Mouse (Mus musculus) v-Abl transformed pro-B cells (cell line): ENCODE data around the gene Tshb.

Source experiments
- in situ Hi-C, 2 experiments: fragments of 400-800 bp; cut with MboI; formaldehyde crosslinking; loops; one replicate each; pipeline ENCODE4 v1.15.1; 2025; ENCODE audit not compliant: unreplicated experiment in 2 of 2

The Tshb gene

GRCm38 (mm10) chr3:102782618-102783017 is at the start of gene Tshb:
Tshb (minus strand) TSS chr3:102782718.
- in situ Hi-C loops = no loop called here

- in situ Hi-C loops = loop anchor here (5.0 to 10.0 kb wide), 3 partner anchors 87 to 1312 kb away; no protein-coding TSS in a partner anchor
Measured at GRCm38 (mm10) chr3:102803937-102804336, 21.4 kb upstream of the Tshb start.

DNA sequence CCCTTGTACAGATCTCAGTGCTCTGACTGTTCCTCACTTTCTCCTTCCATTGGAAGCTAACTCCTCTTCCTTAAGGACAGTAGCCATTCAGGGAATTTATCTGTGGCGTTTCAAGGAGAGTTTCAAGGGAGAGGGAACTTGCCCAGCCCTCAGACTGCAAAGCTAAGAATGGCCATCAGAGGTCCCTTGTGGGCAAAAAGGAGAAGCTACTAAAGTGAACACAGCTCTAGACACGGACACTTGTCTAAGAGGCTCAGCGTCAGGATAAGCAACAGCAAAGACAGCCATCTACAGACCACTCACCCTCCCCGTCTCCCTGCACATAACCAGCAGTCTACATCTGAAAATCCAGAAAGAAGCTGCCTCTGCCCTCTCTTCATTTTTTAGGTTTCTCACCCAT is 4.9 kb upstream of the Tshb start:
- in situ Hi-C loops = no loop called here

GRCm38 (mm10) chr3:102773018-102773417 is 9.5 kb downstream of the Tshb start:
- in situ Hi-C loops = no loop called here

DNA sequence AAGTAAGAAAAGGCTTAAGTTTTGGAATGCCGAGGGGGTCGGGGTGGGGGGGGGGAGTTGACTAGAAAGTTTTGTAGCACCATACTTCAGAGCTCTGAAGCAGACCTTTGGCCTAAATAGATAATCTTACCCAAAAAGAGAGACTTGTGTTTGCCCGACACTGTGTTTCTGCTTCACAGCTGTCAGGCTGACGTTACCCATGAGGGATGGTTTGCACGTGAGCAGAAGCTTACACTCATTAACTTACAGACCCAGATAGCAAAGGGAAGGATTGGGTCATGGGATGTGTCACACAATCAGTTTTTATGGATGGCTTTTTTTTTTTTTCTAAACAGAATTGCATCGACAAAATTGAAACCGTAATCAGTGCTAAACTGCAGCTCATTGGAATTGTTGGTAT is 17.7 kb downstream of the Tshb start:
- in situ Hi-C loops = no loop called here

DNA sequence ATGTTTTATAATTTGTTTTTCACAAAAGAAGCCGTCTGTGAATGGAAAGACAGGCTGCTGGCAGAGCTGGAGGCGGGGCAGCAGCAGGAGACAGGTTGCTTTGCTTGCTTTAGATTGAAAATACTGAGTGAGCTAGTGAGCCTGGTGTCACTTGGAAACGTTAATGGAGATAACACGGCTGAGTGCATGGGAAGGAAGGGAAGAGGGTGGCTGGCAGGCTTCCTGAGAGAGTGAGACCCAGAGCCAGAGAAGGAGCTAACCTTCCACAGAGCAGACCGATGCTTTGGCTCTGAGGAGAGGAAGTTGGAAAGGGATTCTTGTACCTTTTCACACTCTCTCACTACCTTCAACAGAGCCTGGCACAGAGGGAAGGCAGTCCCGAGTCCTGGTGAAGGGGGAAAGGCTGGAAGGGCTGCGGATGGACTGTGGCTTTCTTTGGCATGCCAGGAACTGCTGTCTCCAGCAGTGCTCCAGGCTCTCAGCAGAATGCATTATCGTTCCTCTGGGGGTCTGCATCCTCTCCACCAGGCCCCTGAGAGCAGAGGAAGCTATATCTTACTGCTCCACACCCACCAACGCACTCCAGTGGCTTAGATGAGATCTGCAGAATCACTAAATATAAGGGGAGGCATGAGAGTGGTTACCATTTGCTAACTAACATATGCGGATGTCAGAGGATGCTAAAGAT is 18.7 kb downstream of the Tshb start:
- in situ Hi-C loops = no loop called here

GRCm38 (mm10) chr3:102762388-102762787 is 20.1 kb downstream of the Tshb start:
- in situ Hi-C loops = no loop called here

DNA sequence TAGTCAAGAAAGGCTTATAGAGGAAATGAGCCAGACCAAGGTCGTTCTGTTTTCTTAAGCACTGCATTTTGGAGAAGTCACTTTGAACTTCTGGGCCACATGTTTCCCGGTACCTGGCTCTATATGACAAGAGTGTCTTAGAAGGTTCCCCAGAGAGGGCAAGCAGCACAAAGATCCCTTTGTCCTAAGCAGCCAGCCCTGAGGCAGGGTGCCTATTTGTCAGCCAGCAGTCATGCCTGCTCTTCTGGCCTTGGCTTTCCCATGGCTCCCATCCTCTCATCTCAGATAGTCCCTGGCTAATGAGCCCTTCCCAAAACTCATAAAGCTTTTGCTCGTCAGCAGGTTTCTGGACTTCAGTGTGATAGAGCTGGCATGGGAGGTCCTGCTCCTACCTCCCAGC is 22.3 kb downstream of the Tshb start:
- in situ Hi-C loops = no loop called here

GRCm38 (mm10) chr3:102757019-102757418 is 25.5 kb downstream of the Tshb start:
- in situ Hi-C loops = no loop called here

DNA sequence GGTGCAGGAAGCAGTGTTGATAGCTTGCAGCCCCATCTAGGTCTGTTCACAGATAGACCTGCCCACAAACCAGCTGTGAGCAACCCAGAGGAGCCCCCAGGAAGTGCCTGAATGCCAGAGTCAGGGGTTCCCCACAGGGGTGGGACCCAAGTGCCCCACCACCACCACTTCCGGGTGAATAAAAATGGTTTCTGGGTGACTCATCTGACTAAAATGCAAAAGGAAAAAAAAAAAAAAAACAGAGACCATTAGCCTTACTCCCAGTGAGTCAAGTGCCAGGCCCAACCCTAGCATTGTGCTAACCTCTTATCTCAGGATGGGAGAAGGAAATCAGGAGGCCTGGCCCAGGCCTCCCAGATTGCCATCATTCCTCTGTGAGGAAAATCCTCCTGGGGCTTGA is 26.7 kb downstream of the Tshb start:
- in situ Hi-C loops = no loop called here

- in situ Hi-C loops = no loop called here
Measured at GRCm38 (mm10) chr3:102752457-102752856, 30.1 kb downstream of the Tshb start.

DNA sequence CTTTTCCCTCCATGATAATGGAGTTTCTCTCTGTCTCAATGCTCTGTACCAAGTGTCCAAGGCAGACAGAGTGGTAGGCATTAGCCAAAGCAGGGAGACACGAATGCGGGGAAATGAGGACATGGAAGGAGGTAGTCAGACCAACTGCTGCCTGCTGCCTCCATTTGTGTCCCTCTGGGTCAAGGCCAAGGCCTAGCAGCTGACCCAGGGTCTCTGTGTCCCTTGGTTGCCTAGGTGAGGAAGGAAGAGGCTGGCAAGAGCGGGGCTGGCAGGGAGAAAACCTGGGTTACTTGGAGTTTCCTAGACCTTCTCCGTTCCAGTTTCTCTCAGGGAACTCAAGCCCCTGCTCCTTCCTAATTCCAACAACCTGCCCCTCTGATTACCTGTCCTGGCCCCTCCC is 30.5 kb downstream of the Tshb start:
- in situ Hi-C loops = no loop called here

- in situ Hi-C loops = no loop called here
Measured at GRCm38 (mm10) chr3:102751536-102751935, 31.0 kb downstream of the Tshb start.

- in situ Hi-C loops = no loop called here
Measured at GRCm38 (mm10) chr3:102751136-102751535, 31.4 kb downstream of the Tshb start.

DNA sequence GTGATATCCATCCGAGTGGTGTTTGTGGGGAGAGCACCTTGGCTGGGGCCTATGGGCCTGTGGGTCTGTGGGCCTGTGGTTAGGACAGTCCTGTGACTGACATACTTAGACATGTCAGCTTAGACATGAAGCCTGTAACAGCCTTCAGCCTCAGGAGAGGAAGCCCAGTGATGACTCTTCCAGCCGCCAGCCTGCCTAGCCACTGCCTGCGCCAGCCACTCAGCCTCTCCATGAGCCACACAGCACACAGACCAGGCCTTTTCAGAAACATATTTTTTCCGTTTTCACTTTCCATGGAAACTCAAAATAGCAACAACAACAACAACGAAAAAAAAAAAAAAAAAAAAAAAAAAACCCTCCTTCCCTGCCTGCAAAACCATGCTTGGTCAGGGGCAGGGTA is 33.8 kb downstream of the Tshb start:
- in situ Hi-C loops = no loop called here

- in situ Hi-C loops = no loop called here
Measured at GRCm38 (mm10) chr3:102748038-102748437, 34.5 kb downstream of the Tshb start.

DNA sequence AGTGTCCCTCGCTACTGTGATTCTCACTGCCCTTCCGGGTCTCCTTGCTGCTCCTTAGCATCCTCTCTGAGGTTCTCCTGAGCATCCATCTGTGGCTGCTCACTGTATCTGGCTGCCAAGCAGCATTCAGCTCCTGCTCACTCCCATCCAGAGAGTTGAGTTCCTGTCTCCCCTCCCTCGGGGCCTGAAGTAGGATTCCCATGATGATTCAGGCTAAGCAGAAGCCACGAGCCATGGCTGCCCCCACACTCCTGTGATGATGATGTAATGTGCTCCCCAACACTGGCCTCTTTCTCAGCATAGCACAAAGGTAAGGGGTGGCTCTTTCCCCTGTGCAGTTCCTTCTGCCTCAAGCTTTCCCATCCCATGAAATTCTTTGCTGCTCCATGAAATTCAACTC is 36.3 kb downstream of the Tshb start:
- in situ Hi-C loops = no loop called here

GRCm38 (mm10) chr3:102744657-102745056 is 37.9 kb downstream of the Tshb start:
- in situ Hi-C loops = no loop called here

DNA sequence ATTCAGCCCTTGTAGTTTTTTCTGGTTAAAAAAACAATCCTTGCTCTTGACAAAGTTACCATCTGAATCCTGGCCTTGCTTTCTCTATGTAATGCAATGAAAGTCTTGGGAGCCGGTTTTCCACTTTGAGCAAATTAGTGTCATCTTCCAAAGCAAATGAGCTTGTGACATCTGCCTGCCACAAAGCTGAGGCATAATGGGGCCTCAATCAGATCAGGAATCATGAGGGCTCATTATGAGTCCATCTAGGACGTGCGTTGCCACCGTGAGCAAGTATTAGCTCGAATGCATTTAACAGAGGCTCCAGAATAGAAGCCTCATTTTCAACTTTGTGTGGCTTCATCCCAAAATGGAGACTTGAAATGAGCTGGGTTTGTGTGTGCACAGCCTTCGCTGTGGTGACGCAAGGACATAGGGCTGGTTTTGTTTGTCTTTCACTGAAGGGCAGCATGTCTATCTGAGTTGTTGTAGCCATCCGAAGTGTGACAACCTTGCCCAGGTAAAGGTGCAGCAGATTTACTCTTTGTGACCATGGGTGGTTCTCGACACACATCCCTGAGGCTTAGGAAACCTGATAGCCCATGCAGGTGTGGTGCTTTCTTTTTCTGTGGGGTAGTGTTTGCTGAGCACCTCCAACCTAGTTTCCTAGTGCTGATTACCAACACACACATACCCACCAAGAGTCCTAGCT is 38.6 kb downstream of the Tshb start:
- in situ Hi-C loops = no loop called here

- in situ Hi-C loops = no loop called here
Measured at GRCm38 (mm10) chr3:102743202-102743601, 39.3 kb downstream of the Tshb start.

DNA sequence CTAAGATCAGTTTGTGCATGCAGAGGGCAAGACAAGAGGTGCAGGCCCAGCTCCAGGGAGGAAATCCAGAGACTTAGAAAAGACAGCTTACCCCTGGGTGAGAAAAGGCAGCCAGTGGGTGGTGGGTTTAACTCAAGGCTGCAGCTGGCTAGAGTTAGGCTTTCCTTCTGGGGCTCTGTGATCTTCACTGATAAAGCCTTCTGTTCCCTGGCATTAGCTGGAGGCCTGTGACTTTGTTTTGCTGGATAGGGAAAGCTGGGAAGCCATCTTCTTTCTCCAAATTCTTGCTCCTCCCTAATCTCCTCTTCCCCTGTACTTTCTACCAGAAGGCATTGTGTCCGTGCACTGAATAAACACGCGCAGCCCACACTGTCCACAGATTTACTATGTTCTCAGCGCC is 39.8 kb downstream of the Tshb start:
- in situ Hi-C loops = no loop called here

DNA sequence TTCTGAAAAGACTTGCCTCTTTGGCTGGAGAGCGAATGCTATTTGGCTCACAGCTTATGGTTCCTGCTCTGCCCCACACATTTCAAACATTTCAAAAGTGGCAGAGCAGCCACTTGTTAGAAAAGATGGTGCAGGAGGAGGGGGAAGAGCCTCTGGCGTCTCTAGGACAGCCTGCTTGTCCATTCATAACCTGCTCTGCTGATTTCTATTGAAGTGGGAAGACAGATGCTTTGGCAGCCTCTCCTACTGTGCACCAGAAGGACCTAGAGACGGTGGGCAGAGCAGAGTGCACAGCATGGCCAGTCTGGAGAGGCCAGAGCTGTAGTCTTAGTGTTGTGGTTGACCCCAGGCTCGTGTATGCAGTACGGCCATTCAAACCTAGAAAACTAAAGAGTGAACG is 43.6 kb downstream of the Tshb start:
- in situ Hi-C loops = no loop called here
